Mouse (Mus musculus): Measurements from ENCODE around the gene Kif26b. TPM values are rescaled to one million over a fixed set of nuclear protein-coding genes. Genes with fewer than 3 reads are reported as not detected.

Gene Kif26b
- total RNA-seq, 2 experiments from 2014 or later = 1.9 to 3.5 TPM

- DNase-seq = no peak
- no peak for TF ChIP-seq CTCF (IDR thresholded peaks at IDR 0.05)
- intact Hi-C loops (cut with DNase I) = no loop called here
- H3K27ac ChIP-seq = no peak overlapping the region
- no peak overlapping the region for H3K4me3 ChIP-seq
Observed at GRCm38 (mm10) chr1:178762125-178762741, 233.3 kb downstream of the Kif26b start.

GRCm38 (mm10) chr1:178764914-178765313, 236.0 kb downstream of the Kif26b start:
- TF ChIP-seq CTCF (IDR thresholded peaks at IDR 0.05) = no peak
- H3K27ac ChIP-seq = no peak overlapping the region
- no peak overlapping the region for H3K4me3 ChIP-seq
- intact Hi-C loops (cut with DNase I) = no loop called here
- no peak for DNase-seq

- no peak for TF ChIP-seq CTCF (IDR thresholded peaks at IDR 0.05)
- no peak for DNase-seq
- Histone ChIP-seq H3K27ac (no peak overlapping the region), H3K4me3 (no peak overlapping the region)
- intact Hi-C loops (cut with DNase I) = no loop called here
Observed at GRCm38 (mm10) chr1:178765650-178766049, 236.7 kb downstream of the Kif26b start.

- intact Hi-C loops (cut with DNase I) = no loop called here
- TF ChIP-seq CTCF (IDR thresholded peaks at IDR 0.05) = no peak
- DNase-seq = no peak
- Histone ChIP-seq H3K27ac (no peak overlapping the region), H3K4me3 (no peak overlapping the region)
Observed at GRCm38 (mm10) chr1:178768976-178769375, 240.1 kb downstream of the Kif26b start.

GRCm38 (mm10) chr1:178769988-178770387, 241.1 kb downstream of the Kif26b start:
- no peak overlapping the region for H3K27ac ChIP-seq
- DNase-seq = no peak
- intact Hi-C loops (cut with DNase I) = no loop called here
- no peak overlapping the region for H3K4me3 ChIP-seq
- no peak for TF ChIP-seq CTCF (IDR thresholded peaks at IDR 0.05)

GRCm38 (mm10) chr1:178770626-178771362, 241.9 kb downstream of the Kif26b start:
- no peak for TF ChIP-seq CTCF (IDR thresholded peaks at IDR 0.05)
- no peak for DNase-seq
- intact Hi-C loops (cut with DNase I) = no loop called here
- no peak overlapping the region for H3K4me3 ChIP-seq
- no peak overlapping the region for H3K27ac ChIP-seq

- no peak for DNase-seq
- Histone ChIP-seq H3K4me3 (no peak overlapping the region), H3K27ac (no peak overlapping the region)
- intact Hi-C loops (cut with DNase I) = no loop called here
- TF ChIP-seq CTCF (IDR thresholded peaks at IDR 0.05) = no peak
Observed at GRCm38 (mm10) chr1:178779742-178780141, 250.8 kb downstream of the Kif26b start.

GRCm38 (mm10) chr1:178784043-178784442, 255.1 kb downstream of the Kif26b start:
- no peak for TF ChIP-seq CTCF (IDR thresholded peaks at IDR 0.05)
- intact Hi-C loops (cut with DNase I) = no loop called here
- DNase-seq = no peak
- H3K4me3 ChIP-seq = no peak overlapping the region
- no peak overlapping the region for H3K27ac ChIP-seq

GRCm38 (mm10) chr1:178791266-178791665, 262.3 kb downstream of the Kif26b start:
- intact Hi-C loops (cut with DNase I) = no loop called here
- TF ChIP-seq CTCF (IDR thresholded peaks at IDR 0.05) = no peak
- no peak overlapping the region for H3K4me3 ChIP-seq
- no peak overlapping the region for H3K27ac ChIP-seq
- no peak for DNase-seq

- no peak overlapping the region for H3K27ac ChIP-seq
- DNase-seq = no peak
- intact Hi-C loops (cut with DNase I) = no loop called here
- H3K4me3 ChIP-seq = no peak overlapping the region
- TF ChIP-seq CTCF (IDR thresholded peaks at IDR 0.05) = no peak
Observed at GRCm38 (mm10) chr1:178792726-178793125, 263.8 kb downstream of the Kif26b start.

- intact Hi-C loops (cut with DNase I) = no loop called here
- H3K27ac ChIP-seq = no peak overlapping the region
- no peak for TF ChIP-seq CTCF (IDR thresholded peaks at IDR 0.05)
- no peak for DNase-seq
- H3K4me3 ChIP-seq = no peak overlapping the region
Observed at GRCm38 (mm10) chr1:178794866-178795265, 265.9 kb downstream of the Kif26b start.

- no peak for TF ChIP-seq CTCF (IDR thresholded peaks at IDR 0.05)
- Histone ChIP-seq H3K4me3 (no peak overlapping the region), H3K27ac (no peak overlapping the region)
- intact Hi-C loops (cut with DNase I) = no loop called here
- no peak for DNase-seq
Observed at GRCm38 (mm10) chr1:178797388-178797787, 268.5 kb downstream of the Kif26b start.

GRCm38 (mm10) chr1:178798333-178798732, 269.4 kb downstream of the Kif26b start:
- no peak overlapping the region for H3K27ac ChIP-seq
- intact Hi-C loops (cut with DNase I) = no loop called here
- no peak for DNase-seq
- TF ChIP-seq CTCF (IDR thresholded peaks at IDR 0.05) = no peak
- no peak overlapping the region for H3K4me3 ChIP-seq

GRCm38 (mm10) chr1:178798886-178799285, 270.0 kb downstream of the Kif26b start:
- no peak overlapping the region for H3K4me3 ChIP-seq
- TF ChIP-seq CTCF (IDR thresholded peaks at IDR 0.05) = no peak
- no peak for DNase-seq
- intact Hi-C loops (cut with DNase I) = no loop called here
- no peak overlapping the region for H3K27ac ChIP-seq

All from gastrocnemius, adult 2 months (tissue).